Mouse (Mus musculus) kidney, postnatal 0 days (tissue): ENCODE data around the gene Fam229a. TPM values are rescaled to one million over a fixed set of nuclear protein-coding genes. Genes with fewer than 3 reads are reported as not detected.
"Not testable (repeated sequence)": the region's sequence is repeated elsewhere in the genome, so short reads cannot be mapped to it uniquely, and the experiment has no call there.

ENCODE experiments used
- ATAC-seq: fragments of 200-750 bp; cut with Nextera tagmentation; replicated peaks from 2 replicates; pipeline ENCODE4 v1.8.0; 2017; ENCODE audit warnings: low read depth, moderate number of reproducible peaks, moderate TSS enrichment, moderate library complexity; ENCODE audit not compliant: low FRiP score
- DNase-seq: peaks from one replicate; pipeline ENCODE4 v3.0.0-alpha.2; 2016; ENCODE audit warnings: low spot score
- H3K27ac ChIP-seq: fragments of 300-500 bp; sonication (generic); 2 replicates; pipeline ENCODE4 v1.5.1; 2014; ENCODE audit warnings: mild to moderate bottlenecking
- H3K27me3 ChIP-seq: fragments of 300-500 bp; sonication (generic); 2 replicates; pipeline ENCODE4 v1.6.1; 2014; ENCODE audit warnings: low read length, mixed read lengths; ENCODE audit not compliant: insufficient read depth
- H3K36me3 ChIP-seq: fragments of 300-500 bp; sonication (generic); 2 replicates; pipeline ENCODE4 v1.6.1; 2014; ENCODE audit warnings: low read length, mixed read lengths; ENCODE audit not compliant: insufficient read depth
- H3K4me1 ChIP-seq: fragments of 300-500 bp; sonication (generic); replicated peaks from 2 replicates; pipeline ENCODE4 v1.6.1; 2014; ENCODE audit warnings: antibody characterized with exemption, low read length, mixed read lengths; ENCODE audit not compliant: insufficient read depth
- H3K4me2 ChIP-seq: fragments of 300-500 bp; sonication (generic); 2 replicates; pipeline ENCODE4 v1.6.1; 2014; ENCODE audit warnings: mild to moderate bottlenecking, low read length, moderate library complexity, mixed read lengths
- H3K4me3 ChIP-seq: fragments of 300-500 bp; sonication (generic); replicated peaks from 2 replicates; pipeline ENCODE4 v1.5.1; 2014; ENCODE audit warnings: low read depth, low read length
- H3K9ac ChIP-seq: fragments of 300-500 bp; sonication (generic); 2 replicates; pipeline ENCODE4 v1.6.1; 2014; ENCODE audit warnings: low read depth, low read length
- H3K9me3 ChIP-seq: fragments of 300-500 bp; sonication (generic); replicated peaks from 2 replicates; pipeline ENCODE4 v1.6.1; 2016; ENCODE audit warnings: low read length, inconsistent platforms, mixed read lengths
- CTCF ChIP-seq: IDR thresholded peaks from 2 replicates; pipeline ENCODE4 v1.5.1; 2016; ENCODE audit warnings: antibody characterized with exemption, low read depth, mild to moderate bottlenecking, moderate library complexity
- WGBS: fragments of 180-500 bp; shearing (Covaris S2); extraction: QIAGEN DNeasy Blood & Tissue Kit; methylation state at CpG from one replicate; pipeline ENCODE4 v1.1.7; 2014; 5-methylcytosine and 5-hydroxymethylcytosine counted together
- polyA plus RNA-seq: library from polyadenylated mRNA; unstranded; fragments of >200 nt; fragmentation: Nextera tagmentation; extraction: Ambion mirVana; gene quantifications from 2 replicates; pipeline ENCODE4 v1.2.1, GENCODE M21; 2015

Gene Fam229a
- polyA plus RNA-seq, 1 experiment from 2014 or later, result 0.37 TPM

DNA sequence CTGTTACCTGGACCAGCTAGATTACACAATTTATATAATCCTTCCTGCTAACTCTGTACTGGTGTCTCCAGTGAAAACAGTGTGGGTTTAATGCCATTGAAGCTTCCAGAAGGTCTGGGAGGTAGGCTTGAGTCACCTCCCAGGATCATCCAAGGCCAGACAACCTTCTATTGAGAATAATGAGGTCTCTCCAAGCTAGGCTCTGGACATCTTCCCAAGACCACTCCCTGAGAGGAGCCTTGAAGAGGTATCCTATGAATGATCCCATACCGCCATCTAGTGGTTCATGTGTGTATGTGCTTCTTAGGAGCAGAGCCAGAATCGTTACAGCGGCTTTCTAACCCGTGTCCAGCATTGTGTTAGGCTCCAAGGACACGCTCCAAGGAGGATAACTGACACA is 35.7 kb upstream of the Fam229a start:
- WGBS, result 2% methylated on average over 5 of the region's 5 CpGs

GRCm38 (mm10) chr4:129456126-129456525 is 34.9 kb upstream of the Fam229a start:
- ATAC-seq (no peak), DNase-seq (no peak)
- no peak overlapping the region for H3K27ac ChIP-seq
- H3K9ac ChIP-seq, result no peak overlapping the region
- H3K4me3 ChIP-seq, result no peak overlapping the region
- H3K9me3 ChIP-seq, result no peaks in the 10 kb centered on the region
- H3K27me3 ChIP-seq, result no peaks in the 10 kb centered on the region
- WGBS, result 54% methylated on average over 5 of the region's 5 CpGs
- H3K4me1 ChIP-seq, result no peaks in the 10 kb centered on the region
- H3K36me3 ChIP-seq, result no peaks in the 10 kb centered on the region
- no peak overlapping the region for H3K4me2 ChIP-seq
- no peak for TF ChIP-seq CTCF

More for the DNA sequence above, 35.7 kb upstream of the Fam229a start:
- Histone ChIP-seq H3K4me3 (no peak overlapping the region), H3K9me3 (no peaks in the 10 kb centered on the region), H3K36me3 (no peaks in the 10 kb centered on the region), H3K4me2 (no peak overlapping the region), H3K27ac (no peak overlapping the region), H3K4me1 (no peaks in the 10 kb centered on the region), H3K27me3 (no peaks in the 10 kb centered on the region), H3K9ac (no peak overlapping the region)
- ATAC-seq (peak; percentile 71; the same call in 1 of the 2 replicates), DNase-seq (peak; percentile 95)
- TF ChIP-seq CTCF, result peak; percentile 97

DNA sequence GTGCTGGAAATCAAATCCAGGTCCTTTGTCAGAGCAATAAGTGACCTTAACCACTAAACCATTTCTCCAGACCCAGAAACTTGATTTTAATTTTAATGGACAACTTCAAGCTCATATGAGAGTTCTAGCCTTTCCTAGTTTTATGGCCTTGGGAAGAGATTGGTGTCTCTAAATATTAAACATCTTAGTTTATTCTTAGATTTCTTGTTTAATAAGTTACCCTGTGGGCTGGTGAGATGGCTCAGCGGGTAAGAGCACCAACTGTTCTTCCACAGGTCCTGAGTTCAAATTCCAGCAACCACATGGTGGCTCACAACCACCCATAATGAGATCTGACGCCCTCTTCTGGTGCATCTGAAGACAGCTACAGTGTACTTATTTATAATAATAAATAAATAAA is 33.7 kb upstream of the Fam229a start:
- not testable (repeated sequence) for H3K4me1 ChIP-seq, ATAC-seq, H3K9ac ChIP-seq, H3K4me3 ChIP-seq, DNase-seq, H3K27ac ChIP-seq, H3K9me3 ChIP-seq, H3K36me3 ChIP-seq, H3K4me2 ChIP-seq, H3K27me3 ChIP-seq
- WGBS, result 72% methylated on average over 2 of the region's 2 CpGs

- Histone ChIP-seq H3K4me2 (no peak overlapping the region), H3K27me3 (no peaks in the 10 kb centered on the region), H3K27ac (no peak overlapping the region), H3K9me3 (no peaks in the 10 kb centered on the region), H3K4me1 (peaks cover 5% of the 10 kb centered on the region), H3K36me3 (no peaks in the 10 kb centered on the region), H3K9ac (no peak overlapping the region), H3K4me3 (no peak overlapping the region)
- no peak for DNase-seq
- WGBS, result 75% methylated on average over 3 of the region's 3 CpGs
- TF ChIP-seq CTCF, result no peak
- no peak for ATAC-seq
Measured at GRCm38 (mm10) chr4:129459726-129460125, 31.3 kb upstream of the Fam229a start.

DNA sequence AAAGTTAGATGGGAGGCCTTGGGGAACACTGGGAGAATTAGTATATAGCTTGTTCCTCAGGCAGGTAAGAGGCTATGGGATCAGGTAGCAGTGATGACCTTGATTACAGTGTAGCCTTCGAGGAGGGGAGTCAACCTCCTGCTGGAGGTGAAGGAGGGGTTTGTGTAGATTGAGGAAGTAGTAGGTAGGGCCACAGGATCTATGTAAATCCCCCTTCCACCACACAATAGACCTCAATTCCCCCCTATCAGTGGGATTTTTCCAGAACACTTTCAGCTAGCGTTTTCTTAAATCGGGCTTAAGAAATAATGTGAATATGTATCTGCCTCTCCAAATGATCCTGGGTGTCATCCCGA is 30.2 kb upstream of the Fam229a start:
- TF ChIP-seq CTCF, result no peak; the same call in 1 of the 2 replicates
- Histone ChIP-seq H3K27ac (peak overlapping the region; percentile 90), H3K4me1 (peaks cover 5% of the 10 kb centered on the region), H3K4me3 (peak overlapping the region; percentile 36), H3K4me2 (peak overlapping the region; percentile 65), H3K27me3 (no peaks in the 10 kb centered on the region), H3K9ac (peak overlapping the region; percentile 48), H3K9me3 (no peaks in the 10 kb centered on the region), H3K36me3 (peaks cover 9% of the 10 kb centered on the region)
- ATAC-seq, result no peak
- 0% methylated on average over 4 of the region's 4 CpGs for WGBS
- no peak for DNase-seq

DNA sequence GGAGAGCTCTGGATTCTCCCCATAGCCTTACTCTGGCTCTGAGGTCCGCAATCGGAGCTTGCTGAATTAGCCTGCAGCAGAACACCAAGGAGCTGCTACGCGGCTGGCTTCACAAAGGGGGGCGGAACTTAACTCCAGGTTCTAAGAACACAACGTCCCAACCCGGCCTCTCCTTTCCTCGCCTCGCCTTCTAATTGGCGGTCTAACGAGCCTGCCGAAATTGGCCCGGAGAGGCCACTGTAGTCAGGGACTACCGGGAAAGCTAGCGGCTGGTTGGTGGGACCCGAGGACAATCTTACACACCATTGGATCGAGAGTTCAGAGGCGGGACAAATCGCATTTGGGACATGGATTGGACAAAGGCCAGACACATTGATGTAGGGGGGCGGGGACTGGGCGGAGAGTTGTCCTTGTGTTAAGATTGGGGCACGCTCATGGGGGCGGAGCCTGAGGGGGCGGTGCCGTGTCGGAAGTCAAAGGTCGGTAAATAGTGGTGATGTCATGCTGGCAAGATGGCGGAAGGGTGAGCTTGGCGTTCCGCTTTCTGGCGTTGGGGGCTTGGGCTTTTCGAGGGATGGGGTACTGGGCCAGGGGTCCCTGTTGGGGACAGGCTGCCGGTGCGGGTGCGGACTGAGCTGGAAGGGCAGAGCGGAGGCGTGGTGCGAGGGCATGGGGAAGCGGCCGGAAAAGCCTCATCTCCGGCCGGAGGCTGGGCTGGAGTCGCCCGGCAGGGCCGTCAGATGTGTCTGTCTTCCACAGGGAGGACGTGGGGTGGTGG is 29.6 kb upstream of the Fam229a start, which contains the start of gene Bsdc1:
Gene Bsdc1 (plus strand): TSS at position 399 of the 778 bp plus-strand sequence.
- DNase-seq, result peak; percentile 100

More for the DNA sequence above, 29.6 kb upstream of the Fam229a start, which contains the start of gene Bsdc1:
- peak within 1 kb of the TSS; percentile 71 for H3K9ac ChIP-seq
- H3K36me3 ChIP-seq, result peaks cover 15% of the 10 kb centered on the region
- peak; percentile 98 for ATAC-seq
- WGBS, result under 1% methylated on average over 46 of the region's 46 CpGs
- peaks cover 5% of the 10 kb centered on the region for H3K4me1 ChIP-seq
- H3K9me3 ChIP-seq, result no peaks in the 10 kb centered on the region
- H3K27ac ChIP-seq, result peak within 1 kb of the TSS; percentile 90
- no peak for TF ChIP-seq CTCF
- peak within 1 kb of the TSS; percentile 91 for H3K4me2 ChIP-seq
- H3K4me3 ChIP-seq, result peak within 1 kb of the TSS; percentile 88
- H3K27me3 ChIP-seq, result no peaks in the 10 kb centered on the region
